Mouse (Mus musculus) forebrain, embryonic 12.5 days (tissue): ENCODE measurements at regions not wholly inside any gene's neighbourhood (a gene's known extent, or its start where the extent isn't known, plus 50 kb on each side); places are given as distances from the start of the nearest gene placed in this dataset.

Experiments
- ATAC-seq: fragments of 200-750 bp; cut with Nextera tagmentation; 2 replicates; pipeline ENCODE4 v1.8.0; 2017; ENCODE audit warnings: moderate TSS enrichment; ENCODE audit not compliant: low FRiP score
- H3K27ac ChIP-seq: fragments of 300-500 bp; sonication (generic); 2 replicates; pipeline ENCODE4 v1.5.1; 2016; ENCODE audit warnings: mild to moderate bottlenecking
- H3K27me3 ChIP-seq: fragments of 300-500 bp; sonication (generic); 2 replicates; pipeline ENCODE4 v1.6.1; 2016; ENCODE audit warnings: mild to moderate bottlenecking
- H3K36me3 ChIP-seq: fragments of 300-500 bp; sonication (generic); replicated peaks from 2 replicates; pipeline ENCODE4 v1.6.1; 2016; ENCODE audit warnings: mild to moderate bottlenecking
- H3K4me1 ChIP-seq: fragments of 300-500 bp; sonication (generic); 2 replicates; pipeline ENCODE4 v1.6.1; 2016
- H3K4me2 ChIP-seq: fragments of 300-500 bp; sonication (generic); 2 replicates; pipeline ENCODE4 v1.6.1; 2016; ENCODE audit warnings: mild to moderate bottlenecking, moderate library complexity
- H3K4me3 ChIP-seq: fragments of 300-500 bp; sonication (generic); replicated peaks from 2 replicates; pipeline ENCODE4 v1.5.1; 2016; ENCODE audit warnings: mild to moderate bottlenecking
- H3K9ac ChIP-seq: fragments of 300-500 bp; sonication (generic); 2 replicates; pipeline ENCODE4 v1.6.1; 2016; ENCODE audit warnings: mild to moderate bottlenecking
- H3K9me3 ChIP-seq: fragments of 300-500 bp; sonication (generic); 2 replicates; pipeline ENCODE4 v1.6.1; 2016
- WGBS: fragments of 180-500 bp; shearing (Covaris S2); methylation state at CpG from one replicate; pipeline ENCODE4 v1.1.7; 2016; 5-methylcytosine and 5-hydroxymethylcytosine counted together

DNA sequence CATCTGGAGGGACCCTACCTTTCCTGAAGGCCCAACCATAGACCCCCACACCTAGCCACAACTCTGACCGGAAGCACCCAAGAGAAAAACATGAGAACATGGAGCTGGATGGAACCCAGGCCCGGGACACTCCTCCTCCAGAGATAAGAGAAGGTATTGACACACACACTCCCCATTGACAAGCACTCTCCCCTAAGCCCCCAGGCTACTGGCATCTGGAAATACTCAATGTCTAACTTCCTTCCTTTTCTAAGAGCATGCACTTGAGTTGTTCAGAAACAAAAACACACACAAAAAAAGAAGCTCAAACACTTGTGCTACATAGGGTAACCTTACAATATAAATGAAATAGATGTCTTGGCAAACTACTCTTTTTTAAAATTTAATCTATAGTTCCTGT lies 113.9 kb upstream of the Olfm3 start:
- ATAC-seq, result no peak
- Histone ChIP-seq H3K27me3 (no peaks in the 10 kb centered on the region), H3K36me3 (no peaks in the 10 kb centered on the region), H3K27ac (no peak overlapping the region), H3K4me3 (no peak overlapping the region), H3K4me1 (no peaks in the 10 kb centered on the region), H3K9ac (no peak overlapping the region), H3K4me2 (no peak overlapping the region), H3K9me3 (no peaks in the 10 kb centered on the region)
- 68% methylated on average over 2 of the region's 2 CpGs for WGBS

DNA sequence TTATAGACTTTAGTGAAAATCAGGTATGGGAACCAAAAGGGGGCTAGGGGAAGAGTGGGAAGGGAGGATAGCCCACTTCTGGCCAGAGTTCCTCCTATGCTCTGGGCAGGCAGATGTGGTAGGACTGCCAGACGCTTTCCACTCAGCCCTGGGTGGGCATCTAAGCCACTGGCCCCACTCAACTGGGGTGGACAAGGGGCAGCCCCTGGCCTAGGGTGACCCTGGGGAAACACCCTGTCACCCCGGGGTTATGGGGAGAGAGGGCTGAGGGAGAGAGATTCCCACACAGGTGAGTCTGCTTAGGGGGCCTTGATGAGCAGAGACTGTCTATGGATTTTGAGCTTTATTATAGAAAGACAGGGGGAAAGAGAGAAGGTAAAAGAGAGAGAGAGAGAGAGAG lies 70.8 kb upstream of the Olfm3 start:
- WGBS, result 67% methylated on average over 2 of the region's 2 CpGs
- H3K9me3 ChIP-seq, result no peaks in the 10 kb centered on the region
- no peaks in the 10 kb centered on the region for H3K36me3 ChIP-seq
- no peak overlapping the region for H3K27ac ChIP-seq
- H3K27me3 ChIP-seq, result no peaks in the 10 kb centered on the region
- no peak for ATAC-seq
- no peak overlapping the region for H3K4me3 ChIP-seq
- H3K4me2 ChIP-seq, result no peak overlapping the region
- no peaks in the 10 kb centered on the region for H3K4me1 ChIP-seq
- H3K9ac ChIP-seq, result no peak overlapping the region
